Mouse (Mus musculus) bone marrow macrophage, adult 2 months (primary cell): ENCODE data around the gene Galk2. TPM values are rescaled to one million over a fixed set of nuclear protein-coding genes. Genes with fewer than 3 reads are reported as not detected.

Experiments
- H3K27ac ChIP-seq: 2 replicates; pipeline ENCODE4 v1.5.1; 2012; ENCODE audit warnings: low read depth, low read length; ENCODE audit not compliant: insufficient read depth
- H3K4me1 ChIP-seq: 2 replicates; pipeline ENCODE4 v1.6.1; 2012; ENCODE audit warnings: low read length; ENCODE audit not compliant: control insufficient read depth, insufficient read depth
- H3K4me3 ChIP-seq: 2 replicates; pipeline ENCODE4 v1.5.1; 2012; ENCODE audit warnings: mild to moderate bottlenecking, low read length, moderate library complexity; ENCODE audit not compliant: insufficient read depth
- CTCF ChIP-seq: IDR thresholded peaks from 2 replicates; pipeline ENCODE4 v1.5.1; 2012; ENCODE audit warnings: low read depth, mild to moderate bottlenecking, low read length, moderate library complexity
- POLR2A ChIP-seq: IDR thresholded peaks from 2 replicates; pipeline ENCODE4 v1.6.1; 2012; ENCODE audit warnings: mild to moderate bottlenecking, low read depth, low read length, borderline replicate concordance
- polyA plus RNA-seq: library from polyadenylated mRNA; stranded (reverse); fragments of >200 nt; gene quantifications from 2 replicates; pipeline ENCODE4 v1.2.4, GENCODE M21; 2012; ENCODE audit not compliant: missing spikeins, insufficient read depth, insufficient read length

Galk2 gene
- polyA plus RNA-seq, 1 experiment = 68.7 TPM

DNA sequence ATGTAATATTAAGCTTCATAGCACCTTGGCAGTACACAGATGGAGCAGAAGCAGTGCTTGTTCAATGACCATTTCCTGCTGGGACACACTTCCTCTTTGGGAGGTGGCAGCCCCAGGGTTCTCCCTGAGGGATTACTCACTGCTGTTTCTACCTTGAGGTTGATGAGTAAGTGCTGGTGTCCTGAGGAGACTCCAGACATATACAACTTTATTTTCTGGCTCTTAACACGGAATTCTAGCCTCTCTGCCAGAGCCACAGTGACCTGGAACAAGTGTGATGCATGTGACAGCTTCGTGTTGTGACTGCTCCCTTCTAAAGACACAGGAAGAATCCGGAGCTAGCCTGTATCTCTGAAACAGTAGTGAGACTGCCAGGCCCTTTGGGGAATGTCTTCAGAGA lies 75.1 kb downstream of the Galk2 start:
- H3K27ac ChIP-seq = no peak overlapping the region
- H3K4me1 ChIP-seq = peaks cover 30% of the 10 kb centered on the region
- no peak overlapping the region for H3K4me3 ChIP-seq
- TF ChIP-seq POLR2A = no peak
- TF ChIP-seq CTCF = no peak

DNA sequence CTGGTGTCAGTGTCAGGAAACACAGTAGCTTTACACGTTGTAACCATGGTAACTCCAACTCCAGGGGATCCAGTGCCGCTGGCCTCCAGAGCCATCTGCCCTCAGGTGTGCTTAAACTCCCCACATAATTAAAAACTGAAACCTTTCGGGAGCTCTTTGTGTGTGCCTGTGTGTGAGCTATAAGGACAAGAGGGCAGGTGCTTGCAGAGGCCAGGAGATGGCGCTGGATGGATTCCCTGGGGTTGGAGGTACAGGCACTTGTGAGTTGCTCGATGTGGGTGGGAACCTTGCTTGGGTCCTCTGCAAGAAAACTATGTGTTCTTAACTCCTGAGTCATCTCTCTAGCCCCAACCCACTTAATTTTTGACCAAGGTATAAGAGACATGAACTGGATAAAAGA lies 77.5 kb downstream of the Galk2 start:
- no peak for TF ChIP-seq CTCF
- TF ChIP-seq POLR2A = no peak
- H3K27ac ChIP-seq = no peak overlapping the region
- no peak overlapping the region for H3K4me3 ChIP-seq
- H3K4me1 ChIP-seq = peaks cover 26% of the 10 kb centered on the region

DNA sequence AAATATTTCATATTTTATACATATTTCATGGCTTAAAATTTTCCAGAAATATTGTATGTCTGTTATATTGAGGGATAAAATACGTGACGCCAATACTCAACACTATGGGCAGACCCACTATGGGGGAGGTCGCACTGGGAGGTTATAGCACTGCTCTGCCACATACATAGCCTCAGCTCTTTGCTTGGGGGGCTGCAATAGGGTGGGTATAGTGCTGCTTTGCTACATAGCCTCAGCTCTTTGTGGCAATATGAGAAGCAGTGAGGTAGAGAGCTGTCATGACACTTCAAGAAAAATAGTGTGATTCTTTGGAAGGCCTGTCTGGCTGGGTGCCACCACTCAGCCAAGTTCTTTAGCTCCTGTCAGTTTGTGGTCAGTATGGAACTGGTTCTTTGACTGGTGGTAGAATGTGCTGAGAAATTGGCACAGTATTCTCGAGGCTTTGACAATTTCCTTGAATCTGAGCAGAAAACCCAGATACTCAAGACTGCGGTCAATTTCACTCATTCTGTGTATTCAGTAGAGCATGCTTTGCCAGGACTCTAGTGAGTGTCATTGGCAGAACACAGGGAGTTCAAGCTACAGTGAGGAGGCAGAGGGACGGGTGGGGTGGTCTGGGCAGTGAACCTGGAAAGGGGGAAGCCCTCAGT lies 80.2 kb downstream of the Galk2 start:
- TF ChIP-seq POLR2A = no peak
- TF ChIP-seq CTCF = no peak
- Histone ChIP-seq H3K27ac (no peak overlapping the region), H3K4me1 (peaks cover 12% of the 10 kb centered on the region), H3K4me3 (no peak overlapping the region)

DNA sequence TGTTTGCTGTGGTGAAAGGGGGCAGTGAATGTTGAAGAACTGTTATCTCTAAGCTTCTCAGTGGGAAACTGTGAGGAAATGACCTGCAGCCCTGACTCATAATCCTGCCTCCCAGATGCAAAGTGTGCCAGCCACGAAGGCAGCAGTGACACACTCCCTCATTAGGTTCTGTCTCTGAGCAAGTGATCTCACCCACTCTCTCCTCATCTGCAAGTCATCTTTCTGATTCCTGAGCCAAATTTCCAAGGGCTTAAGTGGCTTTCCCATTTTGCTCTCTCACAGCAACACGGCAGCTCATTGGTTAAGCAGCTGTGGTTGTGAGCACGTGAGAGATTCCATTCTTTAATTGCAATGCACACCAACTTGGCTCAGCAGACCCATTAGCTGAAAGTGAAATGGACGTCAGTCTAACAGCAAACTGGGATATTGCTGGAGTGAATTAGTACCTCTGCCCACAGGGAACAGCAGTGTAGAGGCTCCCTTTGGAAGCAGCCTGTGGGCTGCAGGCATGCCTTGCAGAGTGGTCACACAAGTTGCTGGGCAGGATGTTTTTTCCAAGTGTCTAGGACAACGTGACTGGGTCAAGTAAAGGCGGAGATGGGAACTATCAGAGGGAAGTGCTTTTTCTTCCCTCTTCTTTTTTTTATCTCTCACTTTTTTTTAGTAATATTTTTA lies 82.3 kb downstream of the Galk2 start:
- TF ChIP-seq CTCF = no peak
- TF ChIP-seq POLR2A = no peak
- Histone ChIP-seq H3K4me3 (no peak overlapping the region), H3K27ac (no peak overlapping the region), H3K4me1 (peaks cover 9% of the 10 kb centered on the region; the same call in 1 of the 2 replicates)

DNA sequence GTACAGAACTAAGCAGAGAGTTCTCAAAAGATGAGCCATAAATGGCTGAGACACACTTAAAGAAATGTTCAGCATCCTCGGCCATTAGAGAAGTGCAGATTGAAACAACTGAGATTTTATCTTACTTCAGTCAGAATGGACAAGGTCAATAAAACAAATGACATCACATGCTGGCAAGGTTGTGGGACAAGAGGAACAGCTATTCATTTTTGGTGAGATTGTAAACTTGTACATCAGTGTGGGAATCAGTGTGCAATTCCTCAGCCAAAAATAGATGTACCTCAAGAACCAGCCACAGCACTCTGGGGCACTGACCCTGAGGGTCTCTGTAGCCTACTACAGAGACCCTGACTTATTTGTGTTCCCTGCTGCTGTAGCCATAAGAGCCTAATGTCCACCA lies 84.4 kb downstream of the Galk2 start:
- Histone ChIP-seq H3K4me3 (no peak overlapping the region), H3K27ac (no peak overlapping the region), H3K4me1 (peaks cover 9% of the 10 kb centered on the region; the same call in 1 of the 2 replicates)
- TF ChIP-seq POLR2A (no peak), CTCF (no peak)

- no peak for TF ChIP-seq POLR2A
- TF ChIP-seq CTCF = no peak
These were observed 89.3 kb downstream of the Galk2 start for GRCm38 (mm10) chr2:125948195-125948594.

DNA sequence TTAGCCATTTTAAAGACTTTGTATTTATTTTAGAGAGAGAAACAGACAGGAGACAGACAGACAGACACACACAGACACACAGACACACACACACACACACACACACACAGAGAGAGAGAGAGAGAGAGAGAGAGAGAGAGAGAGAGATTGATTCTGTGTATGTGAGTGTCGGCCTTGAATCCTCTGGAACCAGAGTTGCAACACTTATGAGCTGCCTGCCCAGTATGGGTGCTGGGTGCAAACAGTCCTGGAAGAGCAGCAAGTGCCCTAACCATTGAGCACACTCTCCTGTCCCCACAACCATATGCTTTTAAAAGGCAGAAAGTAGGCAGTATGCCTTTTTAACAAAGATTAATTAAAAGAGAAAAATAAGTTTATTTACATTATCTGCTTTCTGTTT lies 109.9 kb downstream of the Galk2 start:
- TF ChIP-seq CTCF (no peak), POLR2A (no peak)
- H3K4me1 ChIP-seq = peaks cover 3% of the 10 kb centered on the region; the same call in 1 of the 2 replicates
- no peak overlapping the region for H3K27ac ChIP-seq
- H3K4me3 ChIP-seq = no peak overlapping the region

More at GRCm38 (mm10) chr2:125948195-125948594, 89.3 kb downstream of the Galk2 start:
- H3K4me1 ChIP-seq = no peaks in the 10 kb centered on the region
- no peak overlapping the region for H3K4me3 ChIP-seq
- no peak overlapping the region for H3K27ac ChIP-seq

DNA sequence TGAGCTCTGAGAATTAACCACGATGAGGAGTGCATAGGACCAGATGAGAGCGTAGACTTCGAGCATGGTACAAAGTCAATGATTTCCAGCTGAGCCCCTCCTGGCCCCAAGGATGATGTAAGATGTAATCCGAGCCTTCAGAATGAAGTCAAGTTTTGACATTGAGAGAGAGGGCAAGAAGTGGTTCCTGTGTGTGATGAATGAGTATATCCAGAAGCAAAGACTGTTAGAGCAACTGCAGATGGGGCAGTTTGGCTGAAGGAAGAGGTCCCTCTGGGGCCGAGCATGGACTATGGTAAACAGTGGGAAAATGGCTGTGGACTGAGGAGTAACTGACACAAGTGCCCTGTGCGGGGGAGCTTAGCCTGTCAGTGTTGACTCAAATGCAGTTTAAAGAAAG lies 114.3 kb downstream of the Galk2 start:
- TF ChIP-seq CTCF (no peak), POLR2A (no peak)
- peaks cover 12% of the 10 kb centered on the region for H3K4me1 ChIP-seq
- no peak overlapping the region for H3K4me3 ChIP-seq
- no peak overlapping the region for H3K27ac ChIP-seq

GRCm38 (mm10) chr2:125975206-125975605 lies 116.3 kb downstream of the Galk2 start:
- no peak for TF ChIP-seq CTCF
- TF ChIP-seq POLR2A = no peak

DNA sequence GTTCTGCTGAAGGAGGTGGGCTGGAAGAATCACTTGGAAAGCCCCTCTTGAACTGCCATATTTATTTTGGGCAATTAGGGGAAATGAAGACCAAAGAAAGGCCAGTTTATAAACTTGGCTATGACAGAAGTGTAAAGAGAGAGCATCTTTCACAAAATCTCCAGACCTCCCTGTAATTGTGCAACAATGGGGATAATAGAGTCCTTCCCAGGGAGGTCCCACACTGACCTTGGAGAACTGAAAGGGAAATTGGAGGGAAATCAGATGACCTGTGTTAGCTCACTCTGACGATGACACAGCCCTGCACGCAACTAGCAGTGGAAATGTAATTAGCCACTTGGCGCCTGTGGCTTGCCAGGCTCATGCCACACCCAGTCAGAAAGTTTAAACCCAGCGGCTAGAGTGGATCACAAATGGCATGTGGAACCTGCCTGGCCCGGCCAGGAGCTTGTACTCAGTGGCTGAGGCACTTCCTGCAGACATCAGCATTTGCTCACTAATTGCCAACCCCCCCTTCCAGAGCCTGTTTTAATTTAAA lies 117.0 kb downstream of the Galk2 start:
- Histone ChIP-seq H3K4me3 (no peak overlapping the region), H3K4me1 (peaks cover 12% of the 10 kb centered on the region), H3K27ac (no peak overlapping the region)
- TF ChIP-seq CTCF (no peak), POLR2A (no peak)

More at GRCm38 (mm10) chr2:125975206-125975605, 116.3 kb downstream of the Galk2 start:
- Histone ChIP-seq H3K4me3 (no peak overlapping the region), H3K27ac (no peak overlapping the region), H3K4me1 (peaks cover 12% of the 10 kb centered on the region)
